32 mouse cellular contexts compared by ENCODE assay signal in the genomic region with DNA sequence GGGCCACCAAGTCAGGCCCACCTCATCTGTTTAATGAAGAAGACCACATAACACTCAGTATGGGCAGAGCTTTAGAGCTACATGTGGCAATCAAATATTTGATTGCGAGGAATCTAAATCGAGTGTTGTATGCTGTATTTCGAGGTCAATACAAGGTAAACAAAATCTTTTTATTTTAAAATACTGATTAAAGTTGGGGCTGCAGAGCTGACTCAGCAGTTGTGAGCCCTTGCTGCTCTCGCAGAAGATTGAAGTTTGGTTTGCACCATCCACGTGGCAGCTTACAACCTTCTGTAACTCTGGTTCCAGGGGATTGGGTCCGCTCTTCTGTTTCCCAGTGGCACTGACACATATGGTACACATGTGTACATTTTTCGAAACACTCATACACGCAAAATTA. TPM values are rescaled to one million over a fixed set of nuclear protein-coding genes. Genes with fewer than 3 reads are reported as not detected.
DNase-seq lines count a peak whose midpoint lies in the region; ATAC-seq and TF ChIP-seq lines count a peak whose summit lies in the region.
"Had no signal": no experiment of that assay in that cellular context is flagged by ENCODE, and none has a peak within 500 bp of the region (broad histone marks: within the 10 kb centered on the region; RNA-seq: fewer than 3 reads in every experiment).

No protein-coding gene starts in this region.

- dilution Hi-C loops in CH12.LX (cut with MboI; ENCODE audit: extremely low pct_ligation_motif_present, extremely low pct_unique_long_range_greater_than_20kb, low sequenced_read_pairs) = no loop called here

- H3K4me3 ChIP-seq in layer of hippocampus, adult 2 months = no peak overlapping the region
- H3K4me3 ChIP-seq in CH12.LX (replicated peaks in 1 of 3; ENCODE audit: low read depth in 2 of 3, low read length in 2 of 3, poor library complexity in 1 of 3) = no peak overlapping the region
- no peak overlapping the region for H3K4me3 ChIP-seq in MEL (ENCODE audit: control insufficient read depth in 1 of 2, insufficient read depth in 1 of 2, low read depth in 2 of 2, low read length in 2 of 2)
- H3K4me3 ChIP-seq in midbrain, embryonic 14.5 days (replicated peaks; ENCODE audit: low read depth, low read length) = no peak overlapping the region
- H3K4me3 ChIP-seq: embryonic facial prominence, embryonic 12.5 days; embryonic facial prominence, embryonic 15.5 days; gastrocnemius, adult 2 months had no signal

- TF ChIP-seq POLR2A in CH12.LX (IDR thresholded peaks at IDR 0.05; ENCODE audit: low read depth, low read length) = no peak
- TF ChIP-seq POLR2A in MEL (IDR thresholded peaks at IDR 0.05; ENCODE audit: control insufficient read depth in 1 of 2, insufficient read depth in 1 of 2, low read depth in 1 of 2, low read length in 2 of 2, poor library complexity in 1 of 2) = no peak

- no peak for ATAC-seq in midbrain, embryonic 14.5 days (ENCODE audit: low FRiP score, low TSS enrichment)
- ATAC-seq: forebrain, embryonic 14.5 days; forebrain, postnatal 0 days; hindbrain, postnatal 0 days; inflammation-experienced regulatory T-cells, adult 6 months; Patski had no signal

- H3K27me3 ChIP-seq in CH12.LX (replicated peaks) = peaks cover 2% of the 10 kb centered on the region
- no peaks in the 10 kb centered on the region for H3K27me3 ChIP-seq in MEL (ENCODE audit: control insufficient read depth in 1 of 2, insufficient read depth in 2 of 2, low read length in 2 of 2)
- H3K27me3 ChIP-seq in midbrain, embryonic 14.5 days (ENCODE audit: control insufficient read depth, insufficient read depth, low read length) = no peaks in the 10 kb centered on the region
- H3K27me3 ChIP-seq: embryonic facial prominence, embryonic 12.5 days; embryonic facial prominence, embryonic 15.5 days; Patski had no signal

- no peak for DNase-seq in layer of hippocampus, adult 2 months (ENCODE audit: low spot score in 2 of 2)
- no peak for DNase-seq in layer of hippocampus, postnatal 36 days
- DNase-seq in CH12.LX (ENCODE audit: extremely low read depth) (no peak), MEL (ENCODE audit: low read depth, low spot score) (no peak)
- DNase-seq in embryo, embryonic 10.5 days (ENCODE audit: low spot score) = no peak
- DNase-seq in midbrain, embryonic 14.5 days = no peak
- DNase-seq: adrenal gland, postnatal 10 days; adrenal gland, postnatal 36 days; B cell, adult 2 months; cerebellum, adult 18-20 months; cerebellum, adult 9-10 months; cerebellum, postnatal 14 days; forebrain, postnatal 0 days; gastrocnemius, adult 2 months; gastrocnemius, postnatal 14 days; heart, adult 11 months had no signal

- WGBS in midbrain, embryonic 14.5 days = 94% methylated on average over 8 of the region's 8 CpGs

- TF ChIP-seq RAD21 in CH12.LX (IDR thresholded peaks at IDR 0.05; ENCODE audit: low read depth, low read length) (no peak), MEL (IDR thresholded peaks at IDR 0.05; ENCODE audit: low read depth, low read length) (no peak)

- no peak for TF ChIP-seq CTCF in layer of hippocampus, adult 2 months (conservative IDR thresholded peaks at IDR 0.05)
- no peak for TF ChIP-seq CTCF in CH12.LX (conservative IDR thresholded peaks at IDR 0.05 in 1 of 2, IDR thresholded peaks at IDR 0.05 in 1 of 2; ENCODE audit: low read depth in 2 of 2, low read length in 2 of 2)
- TF ChIP-seq CTCF in MEL (IDR thresholded peaks at IDR 0.05 in 2 of 3, conservative IDR thresholded peaks at IDR 0.05 in 1 of 3; ENCODE audit: control insufficient read depth in 1 of 3, insufficient read depth in 1 of 3, low read depth in 2 of 3, low read length in 3 of 3, poor library complexity in 1 of 3, severe bottlenecking in 1 of 3) = no peak

- no peaks in the 10 kb centered on the region for H3K9me3 ChIP-seq in CH12.LX (replicated peaks; ENCODE audit: low read length)
- H3K9me3 ChIP-seq in MEL (replicated peaks; ENCODE audit: insufficient read depth, low read length) = no peaks in the 10 kb centered on the region
- H3K9me3 ChIP-seq in midbrain, embryonic 14.5 days (ENCODE audit: control insufficient read depth, low read length) = no peaks in the 10 kb centered on the region
- H3K9me3 ChIP-seq: embryonic facial prominence, embryonic 12.5 days; embryonic facial prominence, embryonic 15.5 days had no signal

- TF ChIP-seq EP300 in CH12.LX (IDR thresholded peaks at IDR 0.05; ENCODE audit: low read length) = no peak
- TF ChIP-seq EP300 in MEL (IDR thresholded peaks at IDR 0.05; ENCODE audit: low read depth in 1 of 2, low read length in 2 of 2) = no peak

- no peak overlapping the region for H3K9ac ChIP-seq in CH12.LX (ENCODE audit: insufficient read depth, low read depth)
- H3K9ac ChIP-seq in MEL (ENCODE audit: control insufficient read depth, low read depth, low read length, poor library complexity, severe bottlenecking) = no peak overlapping the region
- no peak overlapping the region for H3K9ac ChIP-seq in midbrain, embryonic 14.5 days (replicated peaks; ENCODE audit: low read length)
- H3K9ac ChIP-seq: embryonic facial prominence, embryonic 12.5 days; embryonic facial prominence, embryonic 15.5 days had no signal

- in situ Hi-C loops in CH12.LX (cut with MboI; ENCODE audit: low pct_ligation_motif_present, low pct_unique_long_range_greater_than_20kb, low sequenced_read_pairs) = no loop called here

- H3K36me3 ChIP-seq in CH12.LX (replicated peaks in 1 of 2; ENCODE audit: control insufficient read depth in 1 of 2, insufficient read depth in 1 of 2, low read length in 1 of 2) = peaks cover 0 to 7% of the 10 kb centered on the region in 2 experiments
- peaks cover 0 to 15% of the 10 kb centered on the region in 2 experiments; a peak in 2 of 4 replicates for H3K36me3 ChIP-seq in MEL (ENCODE audit: control insufficient read depth in 1 of 2, insufficient read depth in 2 of 2, low read length in 2 of 2)
- peaks cover 6% of the 10 kb centered on the region; the same call in 1 of the 2 replicates for H3K36me3 ChIP-seq in midbrain, embryonic 14.5 days (ENCODE audit: control insufficient read depth, insufficient read depth, low read length)
- H3K36me3 ChIP-seq: embryonic facial prominence, embryonic 12.5 days; embryonic facial prominence, embryonic 15.5 days had no signal

- peaks cover 2 to 18% of the 10 kb centered on the region in 2 experiments; a peak in 3 of 4 replicates for H3K4me1 ChIP-seq in CH12.LX (ENCODE audit: control insufficient read depth in 1 of 2, insufficient read depth in 2 of 2)
- H3K4me1 ChIP-seq in MEL (ENCODE audit: control insufficient read depth in 1 of 2, insufficient read depth in 2 of 2, low read length in 2 of 2) = peaks cover 8% of the 10 kb centered on the region in 2 experiments; a peak in 3 of 4 replicates
- H3K4me1 ChIP-seq in midbrain, embryonic 14.5 days (ENCODE audit: control insufficient read depth, insufficient read depth, low read length) = peaks cover 18% of the 10 kb centered on the region; the same call in 1 of the 2 replicates

- H3K27ac ChIP-seq in layer of hippocampus, adult 2 months = peak overlapping the region; percentile 59
- H3K27ac ChIP-seq in CH12.LX (ENCODE audit: insufficient read depth, low read depth) = no peak overlapping the region
- H3K27ac ChIP-seq in MEL (ENCODE audit: control insufficient read depth, low read depth, low read length) = no peak overlapping the region
- no peak overlapping the region for H3K27ac ChIP-seq in midbrain, embryonic 14.5 days (replicated peaks; ENCODE audit: low read depth, low read length)
- H3K27ac ChIP-seq: embryonic facial prominence, embryonic 12.5 days; embryonic facial prominence, embryonic 15.5 days; gastrocnemius, adult 2 months; hindbrain, embryonic 14.5 days; hindbrain, postnatal 0 days had no signal

- no peak overlapping the region for H3K4me2 ChIP-seq in CH12.LX (ENCODE audit: insufficient read depth, low read depth, poor library complexity, severe bottlenecking)
- H3K4me2 ChIP-seq in midbrain, embryonic 14.5 days (ENCODE audit: low read length) = no peak overlapping the region
- H3K4me2 ChIP-seq: heart, embryonic 11.5 days had no signal

- no peaks in the 10 kb centered on the region for H3K79me2 ChIP-seq in CH12.LX (replicated peaks; ENCODE audit: control insufficient read depth, extremely low read depth, insufficient read depth, poor library complexity, severe bottlenecking)
- peaks cover 11% of the 10 kb centered on the region for H3K79me2 ChIP-seq in MEL (ENCODE audit: control insufficient read depth, insufficient read depth, low read length, poor library complexity)

RNA-seq across cellular contexts. Expression of gene Tmem9b, which starts 1.4 kb away (rescaled TPM):
- total RNA-seq in layer of hippocampus, adult 2 months (2021) = 100 to 1,000 TPM; 101 to 102 TPM
- 100 to 1,000 TPM in 1 of 2 experiments, 10 to 100 TPM in 1; 97.9 to 107 TPM for total RNA-seq in layer of hippocampus, postnatal 36 days (2021)
- 24.8 and 26.6 TPM in 2 replicates for total RNA-seq in CH12.LX (2012; rRNA removed)
- 35.6 and 40.3 TPM in 2 replicates for total RNA-seq in CH12.LX (2014; rRNA removed)
- polyA plus RNA-seq in CH12.LX (2012; ENCODE audit: insufficient read length, low read depth) = 23.4 and 25.6 TPM in 2 replicates
- 25.1 and 30.6 TPM in 2 replicates for total RNA-seq in MEL (2012; rRNA removed)
- 10 to 100 TPM in 1 of 2 experiments, not detected in 1; 26.4 TPM for polyA plus RNA-seq in MEL (2012; ENCODE audit: insufficient read depth in 1 of 2, insufficient read length in 2 of 2, low read depth in 1 of 2, low replicate concordance in 2 of 2, missing spikeins in 1 of 2)
- 132 and 148 TPM in 2 replicates for polyA plus RNA-seq in midbrain, embryonic 14.5 days (2014; fragmentation: Nextera tagmentation; extraction: Ambion mirVana)

RNA-seq across cellular contexts. Expression of gene Ascl3, which starts 22.5 kb away (rescaled TPM):
- total RNA-seq in layer of hippocampus, adult 2 months (2021) = not detected
- not detected for total RNA-seq in layer of hippocampus, postnatal 36 days (2021)
- not detected in 2 replicates for total RNA-seq in CH12.LX (2012; rRNA removed)
- total RNA-seq in CH12.LX (2014; rRNA removed) = not detected in 2 replicates
- polyA plus RNA-seq in CH12.LX (2012; ENCODE audit: insufficient read length, low read depth) = not detected in 2 replicates
- total RNA-seq in MEL (2012; rRNA removed) = not detected in 2 replicates
- not detected for polyA plus RNA-seq in MEL (2012; ENCODE audit: insufficient read depth in 1 of 2, insufficient read length in 2 of 2, low read depth in 1 of 2, low replicate concordance in 2 of 2, missing spikeins in 1 of 2)
- polyA plus RNA-seq in midbrain, embryonic 14.5 days (2014; fragmentation: Nextera tagmentation; extraction: Ambion mirVana) = not detected in 2 replicates
- total RNA-seq: adrenal gland, postnatal 10 days; adrenal gland, postnatal 36 days; forebrain, postnatal 0 days; gastrocnemius, adult 2 months; gastrocnemius, postnatal 14 days; gastrocnemius, postnatal 4 days; heart, adult 8-10 months; heart, postnatal 25 days; hematopoietic stem cell, adult 5-6 weeks; hindbrain, postnatal 0 days had no signal
- polyA plus RNA-seq: embryonic facial prominence, embryonic 12.5 days; forebrain, embryonic 14.5 days; forebrain, postnatal 0 days; heart, embryonic 11.5 days; heart, embryonic 14.5 days; heart, postnatal 0 days; hindbrain, embryonic 14.5 days had no signal

RNA-seq across cellular contexts. Expression of gene Nrip3, which starts 27.8 kb away (rescaled TPM):
- 100 to 1,000 TPM; 229 to 234 TPM for total RNA-seq in layer of hippocampus, adult 2 months (2021)
- 100 to 1,000 TPM; 209 to 247 TPM for total RNA-seq in layer of hippocampus, postnatal 36 days (2021)
- total RNA-seq in CH12.LX (2012; rRNA removed) (0.04 TPM in 1 of 2 replicates, not detected in the other), CH12.LX (2014; rRNA removed) (not detected in 2 replicates), MEL (2012; rRNA removed) (not detected in 2 replicates)
- polyA plus RNA-seq in CH12.LX (2012; ENCODE audit: insufficient read length, low read depth) (not detected in 2 replicates), MEL (2012; ENCODE audit: insufficient read depth in 1 of 2, insufficient read length in 2 of 2, low read depth in 1 of 2, low replicate concordance in 2 of 2, missing spikeins in 1 of 2) (not detected)
- 5.3 and 5.5 TPM in 2 replicates for polyA plus RNA-seq in midbrain, embryonic 14.5 days (2014; fragmentation: Nextera tagmentation; extraction: Ambion mirVana)
- total RNA-seq: gastrocnemius, adult 2 months; hematopoietic stem cell, adult 5-6 weeks had no signal

RNA-seq across cellular contexts. Expression of gene BC051019, which starts 30.4 kb away (rescaled TPM):
- total RNA-seq in layer of hippocampus, adult 2 months (2021) = under 1 TPM in 1 of 2 experiments, not detected in 1; 0.23 TPM
- total RNA-seq in layer of hippocampus, postnatal 36 days (2021) = not detected
- total RNA-seq in CH12.LX (2012; rRNA removed) = not detected in 2 replicates
- 0.17 TPM in 1 of 2 replicates, not detected in the other for total RNA-seq in CH12.LX (2014; rRNA removed)
- polyA plus RNA-seq in CH12.LX (2012; ENCODE audit: insufficient read length, low read depth) = 0.33 TPM in 2 replicates
- total RNA-seq in MEL (2012; rRNA removed) = 0.10 TPM in 1 of 2 replicates, not detected in the other
- under 1 TPM in 1 of 2 experiments, not detected in 1; 0.39 TPM for polyA plus RNA-seq in MEL (2012; ENCODE audit: insufficient read depth in 1 of 2, insufficient read length in 2 of 2, low read depth in 1 of 2, low replicate concordance in 2 of 2, missing spikeins in 1 of 2)
- polyA plus RNA-seq in midbrain, embryonic 14.5 days (2014; fragmentation: Nextera tagmentation; extraction: Ambion mirVana) = not detected in 2 replicates
- total RNA-seq: adrenal gland, adult 18-20 months; adrenal gland, postnatal 10 days; adrenal gland, postnatal 36 days; gastrocnemius, adult 2 months; gastrocnemius, postnatal 14 days; gastrocnemius, postnatal 4 days; heart, adult 8-10 months; heart, postnatal 25 days; hematopoietic stem cell, adult 5-6 weeks had no signal
- polyA plus RNA-seq: forebrain, embryonic 11.5 days; heart, embryonic 11.5 days; heart, embryonic 14.5 days; heart, postnatal 0 days had no signal

RNA-seq across cellular contexts. Expression of gene Akip1, which starts 50.5 kb away (rescaled TPM):
- total RNA-seq in layer of hippocampus, adult 2 months (2021) = 1 to 10 TPM; 4.1 to 6.3 TPM
- total RNA-seq in layer of hippocampus, postnatal 36 days (2021) = 1 to 10 TPM; 5.6 to 5.9 TPM
- total RNA-seq in CH12.LX (2012; rRNA removed) = 34.5 and 35.0 TPM in 2 replicates
- 38.5 and 42.5 TPM in 2 replicates for total RNA-seq in CH12.LX (2014; rRNA removed)
- 46.2 and 51.5 TPM in 2 replicates for polyA plus RNA-seq in CH12.LX (2012; ENCODE audit: insufficient read length, low read depth)
- total RNA-seq in MEL (2012; rRNA removed) = 26.4 and 29.0 TPM in 2 replicates
- polyA plus RNA-seq in MEL (2012; ENCODE audit: insufficient read depth in 1 of 2, insufficient read length in 2 of 2, low read depth in 1 of 2, low replicate concordance in 2 of 2, missing spikeins in 1 of 2) = 10 to 100 TPM in 1 of 2 experiments, not detected in 1; 34.0 TPM
- polyA plus RNA-seq in midbrain, embryonic 14.5 days (2014; fragmentation: Nextera tagmentation; extraction: Ambion mirVana) = 10.0 and 10.3 TPM in 2 replicates

Comparison
In these comparisons a context has a peak if more than half of its experiments do, and no peak if none do; other contexts are left out.
1. RNA of gene Nrip3, which starts 27.8 kb away (total RNA-seq): 209 to 247 TPM in layer of hippocampus, postnatal 36 days and 229 to 234 TPM in layer of hippocampus, adult 2 months; 0.04 TPM in CH12.LX and not detected in MEL; every median in the first group is over 100 times any median in the second.